ENCODE assay signal across 22 mouse cellular contexts in genomic region chr6:93983551-93983950, GRCm38 (mm10).
DNase-seq lines count a peak whose midpoint lies in the region; ATAC-seq lines count a peak whose summit lies in the region.
"Had no signal": no experiment of that assay in that cellular context is flagged by ENCODE, and none has a peak within 500 bp of the region (broad histone marks: within the 10 kb centered on the region; RNA-seq: fewer than 3 reads in every experiment).

No protein-coding gene starts in this region.

- no peaks in the 10 kb centered on the region for H3K36me3 ChIP-seq in heart, embryonic 12.5 days
- no peaks in the 10 kb centered on the region for H3K36me3 ChIP-seq in heart, embryonic 14.5 days (ENCODE audit: control insufficient read depth, insufficient read depth, low read length)
- H3K36me3 ChIP-seq in heart, embryonic 16.5 days (ENCODE audit: control insufficient read depth, insufficient read depth) = no peaks in the 10 kb centered on the region
- H3K36me3 ChIP-seq: embryonic facial prominence, embryonic 13.5 days; embryonic facial prominence, embryonic 15.5 days; forebrain, embryonic 10.5 days; forebrain, embryonic 12.5 days had no signal

- H3K9me3 ChIP-seq in heart, embryonic 12.5 days (replicated peaks) = no peaks in the 10 kb centered on the region
- no peaks in the 10 kb centered on the region for H3K9me3 ChIP-seq in heart, embryonic 14.5 days (ENCODE audit: control insufficient read depth, low read length)
- H3K9me3 ChIP-seq in heart, embryonic 16.5 days (replicated peaks; ENCODE audit: control insufficient read depth, low read length) = no peaks in the 10 kb centered on the region
- H3K9me3 ChIP-seq: embryonic facial prominence, embryonic 13.5 days; embryonic facial prominence, embryonic 15.5 days; forebrain, embryonic 10.5 days; forebrain, embryonic 12.5 days had no signal

- H3K4me1 ChIP-seq in heart, embryonic 12.5 days (replicated peaks) = peaks cover 30% of the 10 kb centered on the region
- H3K4me1 ChIP-seq in heart, embryonic 14.5 days (ENCODE audit: control insufficient read depth in 2 of 2, insufficient read depth in 2 of 2, low read length in 2 of 2) = peaks cover 12 to 20% of the 10 kb centered on the region in 2 experiments
- H3K4me1 ChIP-seq in heart, embryonic 16.5 days (ENCODE audit: control insufficient read depth, insufficient read depth, low read length) = peaks cover 7% of the 10 kb centered on the region

- ATAC-seq in heart, embryonic 12.5 days (ENCODE audit: insufficient number of reproducible peaks, low FRiP score) = no peak
- ATAC-seq in heart, embryonic 14.5 days (ENCODE audit: insufficient number of reproducible peaks, insufficient read depth, low FRiP score, low read depth) = no peak
- ATAC-seq in heart, embryonic 16.5 days (replicated peaks; ENCODE audit: extremely low read depth, insufficient read depth, low FRiP score) = peak; percentile 63; the same call in 1 of the 2 replicates
- ATAC-seq: forebrain, embryonic 14.5 days had no signal

- H3K4me3 ChIP-seq in heart, embryonic 12.5 days = no peak overlapping the region
- H3K4me3 ChIP-seq in heart, embryonic 14.5 days (ENCODE audit: control insufficient read depth in 1 of 2, insufficient read depth in 1 of 2, low read depth in 1 of 2, low read length in 2 of 2) = no peak overlapping the region
- no peak overlapping the region for H3K4me3 ChIP-seq in heart, embryonic 16.5 days (ENCODE audit: low read length)
- H3K4me3 ChIP-seq: embryonic facial prominence, embryonic 13.5 days; embryonic facial prominence, embryonic 15.5 days; erythroblast, embryonic 14.5 days; forebrain, embryonic 10.5 days; forebrain, embryonic 12.5 days had no signal

- H3K9ac ChIP-seq in heart, embryonic 12.5 days = no peak overlapping the region
- no peak overlapping the region for H3K9ac ChIP-seq in heart, embryonic 14.5 days (ENCODE audit: low read length)
- H3K9ac ChIP-seq in heart, embryonic 16.5 days (ENCODE audit: low read length) = no peak overlapping the region
- H3K9ac ChIP-seq: embryonic facial prominence, embryonic 13.5 days; embryonic facial prominence, embryonic 15.5 days; forebrain, embryonic 12.5 days had no signal

- H3K27ac ChIP-seq in heart, embryonic 12.5 days (ENCODE audit: poor library complexity, severe bottlenecking) = 0 out of 2 replicates have a peak overlapping the region, but pooled peaks have one; percentile 34
- peak overlapping the region; percentile 0 to 44; a peak in 1 of 4 replicates for H3K27ac ChIP-seq in heart, embryonic 14.5 days (replicated peaks in 1 of 2; ENCODE audit: control insufficient read depth in 1 of 2, insufficient read depth in 1 of 2, low read depth in 2 of 2, low read length in 2 of 2)
- H3K27ac ChIP-seq in heart, embryonic 16.5 days (ENCODE audit: low read length) = no peak overlapping the region
- H3K27ac ChIP-seq: embryonic facial prominence, embryonic 13.5 days; embryonic facial prominence, embryonic 15.5 days; forebrain, embryonic 10.5 days; forebrain, embryonic 12.5 days had no signal

- WGBS in heart, embryonic 12.5 days = 57% methylated on average over 3 of the region's 3 CpGs
- WGBS in heart, embryonic 14.5 days = 42% methylated on average over 3 of the region's 3 CpGs
- WGBS in heart, embryonic 16.5 days = 49% methylated on average over 3 of the region's 3 CpGs

- intact Hi-C loops in heart, postnatal 10 days (cut with DNase I) = no loop called here

- DNase-seq in heart, adult 9 months (ENCODE audit: low spot score in 2 of 2) = no peak
- DNase-seq in heart, adult 18-20 months = no peak
- DNase-seq in heart, postnatal 10 days = no peak
- DNase-seq: adrenal gland, adult 2 months; adrenal gland, postnatal 10 days; adrenal gland, postnatal 25 days; cerebellum, adult 11 months; cerebellum, adult 18-20 months; cerebellum, adult 8-10 months; cerebellum, adult 9-11 months; cerebellum, postnatal 14 days; cerebellum, postnatal 36 days; embryo, embryonic 11 days had no signal

- no peaks in the 10 kb centered on the region for H3K27me3 ChIP-seq in heart, embryonic 12.5 days (replicated peaks)
- H3K27me3 ChIP-seq in heart, embryonic 14.5 days (ENCODE audit: control insufficient read depth, insufficient read depth, low read length) = no peaks in the 10 kb centered on the region
- no peaks in the 10 kb centered on the region for H3K27me3 ChIP-seq in heart, embryonic 16.5 days (ENCODE audit: control insufficient read depth, insufficient read depth, low read length)
- H3K27me3 ChIP-seq: embryonic facial prominence, embryonic 13.5 days; embryonic facial prominence, embryonic 15.5 days; forebrain, embryonic 12.5 days had no signal

- no peak overlapping the region for H3K4me2 ChIP-seq in heart, embryonic 12.5 days
- no peak overlapping the region for H3K4me2 ChIP-seq in heart, embryonic 14.5 days (ENCODE audit: low read length)
- no peak overlapping the region for H3K4me2 ChIP-seq in heart, embryonic 16.5 days (ENCODE audit: low read depth, low read length)
- H3K4me2 ChIP-seq: embryonic facial prominence, embryonic 13.5 days; embryonic facial prominence, embryonic 15.5 days; forebrain, embryonic 12.5 days had no signal
